Mouse (Mus musculus): ENCODE data around the gene Hdac11.
"Not testable (repeated sequence)": the region's sequence is repeated elsewhere in the genome, so short reads cannot be mapped to it uniquely, and the experiment has no call there.

DNA sequence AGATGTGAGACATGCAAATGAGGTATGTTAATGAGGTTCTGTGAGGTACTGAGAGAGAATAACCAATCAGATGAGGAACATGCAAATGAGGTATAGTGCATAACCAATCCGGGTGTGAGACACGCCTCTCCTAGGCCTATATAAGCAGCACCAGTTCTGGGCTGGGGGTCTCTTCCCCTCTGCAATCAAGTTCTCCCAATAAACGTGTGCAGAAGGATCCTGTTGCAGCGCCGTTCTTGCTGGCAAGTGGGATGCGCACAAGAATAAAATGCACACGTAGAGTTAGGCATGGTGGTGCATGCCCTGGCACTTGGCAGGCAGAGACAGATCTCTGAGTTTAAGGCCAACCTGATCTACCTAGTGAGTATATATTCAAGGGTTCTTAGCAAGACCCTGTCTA is 35.4 kb upstream of the Hdac11 start:
- not testable (repeated sequence) for TF ChIP-seq CTCF, POLR2A (IDR thresholded peaks at IDR 0.05; ENCODE audit: extremely low read depth, insufficient read depth, low read length)

Measured in cortical plate, adult 2 months (tissue).